Comparison of ENCODE assay signal across 9 mouse cellular contexts in the genomic region with DNA sequence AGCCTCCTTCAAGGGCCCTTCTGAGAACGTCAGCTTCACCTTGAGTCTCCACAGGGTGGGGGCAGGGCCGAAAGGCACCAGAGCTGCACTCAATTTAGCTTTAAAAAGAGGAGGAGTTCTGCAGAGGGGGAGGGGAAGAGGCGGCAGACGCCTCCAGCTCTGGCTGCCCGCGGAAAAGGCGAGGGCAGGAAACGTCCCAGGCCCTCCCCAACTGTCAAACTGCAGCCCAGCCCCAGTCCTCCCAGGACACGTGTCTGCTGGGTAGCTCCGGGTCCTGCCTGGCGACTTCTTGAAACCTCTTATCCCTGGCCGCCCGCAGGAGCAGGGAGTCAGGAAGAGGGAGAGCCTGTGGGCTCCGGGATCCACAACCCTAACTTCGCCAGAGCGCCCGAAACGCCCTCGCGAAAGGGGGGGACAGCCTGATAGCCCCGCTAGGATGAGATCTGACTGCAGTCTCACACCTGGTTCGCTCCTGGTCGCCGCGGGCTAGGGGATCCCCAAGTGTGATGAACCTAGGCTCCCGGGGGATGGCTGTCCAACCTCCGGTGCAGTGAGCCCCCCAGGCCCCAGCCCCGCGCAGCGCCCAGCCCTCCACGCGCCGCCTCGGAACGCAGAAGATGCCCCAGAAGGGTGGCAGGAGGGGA. TPM values are rescaled to one million over a fixed set of nuclear protein-coding genes. Genes with fewer than 3 reads are reported as not detected.
DNase-seq lines count a peak whose midpoint lies in the region; ATAC-seq lines count a peak whose summit lies in the region.
"Had no signal": no experiment of that assay in that cellular context is flagged by ENCODE, and none has a peak within 500 bp of the region (broad histone marks: within the 10 kb centered on the region; RNA-seq: fewer than 3 reads in every experiment).

No protein-coding gene starts in this region.

- H3K9me3 ChIP-seq in intestine, embryonic 14.5 days (ENCODE audit: control insufficient read depth, low read length), result 0 out of 2 replicates have a peak, but pooled peaks cover 3% of the 10 kb centered on the region

- WGBS in intestine, embryonic 14.5 days, result 0% methylated on average over 31 of the region's 35 CpGs

- H3K27me3 ChIP-seq in intestine, embryonic 14.5 days (replicated peaks; ENCODE audit: control insufficient read depth, insufficient read depth, low read length), result no peaks in the 10 kb centered on the region

- no peaks in the 10 kb centered on the region for H3K36me3 ChIP-seq in intestine, embryonic 14.5 days (ENCODE audit: control insufficient read depth, insufficient read depth, low read length)

- ATAC-seq in intestine, embryonic 14.5 days (replicated peaks; ENCODE audit: low FRiP score, low TSS enrichment, low read depth), result peak; percentile 72
- peak; percentile 78 for ATAC-seq in megakaryocyte progenitor cell, adult 5-6 weeks (replicated peaks; ENCODE audit: poor library complexity)

- no peak overlapping the region for H3K27ac ChIP-seq in intestine, embryonic 14.5 days (ENCODE audit: low read depth)
- H3K27ac ChIP-seq: macrophage had no signal

- peak; percentile 71 for DNase-seq in adrenal gland, postnatal 10 days
- peak; percentile 51 for DNase-seq in embryo, embryonic 11.5 days (ENCODE audit: low read depth, low spot score)
- DNase-seq in gastrocnemius, postnatal 4 days (ENCODE audit: low spot score in 2 of 2), result peak; percentile 27 to 32
- DNase-seq in intestine, embryonic 14.5 days (ENCODE audit: low spot score), result peak; percentile 76
- DNase-seq in left cerebral cortex, postnatal 14 days (ENCODE audit: low spot score in 2 of 2), result peak; percentile 44 to 56
- DNase-seq in right cerebral cortex, postnatal 4 days, result peak; percentile 46
- no peak for DNase-seq in MN1 (ENCODE audit: low spot score)

- intact Hi-C loops in left cerebral cortex, postnatal 14 days (cut with DNase I), result no loop called here

- H3K4me1 ChIP-seq in intestine, embryonic 14.5 days (replicated peaks; ENCODE audit: control insufficient read depth, insufficient read depth, low read length), result 0 out of 2 replicates have a peak, but pooled peaks cover 4% of the 10 kb centered on the region

- H3K4me3 ChIP-seq in intestine, embryonic 14.5 days (ENCODE audit: low read depth, low read length), result peak overlapping the region; percentile 68

- H3K9ac ChIP-seq in intestine, embryonic 14.5 days (ENCODE audit: low read length), result peak overlapping the region; percentile 65

- peak overlapping the region; percentile 100 for H3K4me2 ChIP-seq in intestine, embryonic 14.5 days (ENCODE audit: low read length)

RNA-seq across cellular contexts. Expression of gene Adamts3, which starts 0.9 kb away (rescaled TPM):
- 1 to 10 TPM; 3.7 to 3.9 TPM for total RNA-seq in adrenal gland, postnatal 10 days (2021)
- 1 to 10 TPM; 3.2 to 6.0 TPM for total RNA-seq in gastrocnemius, postnatal 4 days (2021)
- 3.2 and 3.6 TPM in 2 replicates for polyA plus RNA-seq in intestine, embryonic 14.5 days (2014; fragmentation: Nextera tagmentation; extraction: Ambion mirVana)
- total RNA-seq in left cerebral cortex, postnatal 14 days (2021), result 10 to 100 TPM; 41.6 to 44.1 TPM
- total RNA-seq in megakaryocyte progenitor cell, adult 5-6 weeks (2015), result 5.8 and 10.3 TPM in 2 replicates
- total RNA-seq in megakaryocyte progenitor cell, adult 5-6 weeks (2017), result 3.9 and 6.9 TPM in 2 replicates
- polyA plus RNA-seq: macrophage had no signal
